Mouse (Mus musculus) heart, adult 10 weeks (tissue): ENCODE data around the gene Tnpo1. TPM values are rescaled to one million over a fixed set of nuclear protein-coding genes. Genes with fewer than 3 reads are reported as not detected.

Experiments used
- polyA plus RNA-seq: library from polyadenylated mRNA; stranded (reverse); fragments of 350-450 nt; fragmentation: Illumina TruSeq; extraction: RNeasy Lipid Tissue Mini Kit (QIAGEN cat#74804); gene quantifications from one replicate; pipeline ENCODE4 v1.2.3, GENCODE M21; 2014; ENCODE audit warnings: low read depth, low replicate concordance

Gene Tnpo1
- 28.1 TPM for polyA plus RNA-seq

DNA sequence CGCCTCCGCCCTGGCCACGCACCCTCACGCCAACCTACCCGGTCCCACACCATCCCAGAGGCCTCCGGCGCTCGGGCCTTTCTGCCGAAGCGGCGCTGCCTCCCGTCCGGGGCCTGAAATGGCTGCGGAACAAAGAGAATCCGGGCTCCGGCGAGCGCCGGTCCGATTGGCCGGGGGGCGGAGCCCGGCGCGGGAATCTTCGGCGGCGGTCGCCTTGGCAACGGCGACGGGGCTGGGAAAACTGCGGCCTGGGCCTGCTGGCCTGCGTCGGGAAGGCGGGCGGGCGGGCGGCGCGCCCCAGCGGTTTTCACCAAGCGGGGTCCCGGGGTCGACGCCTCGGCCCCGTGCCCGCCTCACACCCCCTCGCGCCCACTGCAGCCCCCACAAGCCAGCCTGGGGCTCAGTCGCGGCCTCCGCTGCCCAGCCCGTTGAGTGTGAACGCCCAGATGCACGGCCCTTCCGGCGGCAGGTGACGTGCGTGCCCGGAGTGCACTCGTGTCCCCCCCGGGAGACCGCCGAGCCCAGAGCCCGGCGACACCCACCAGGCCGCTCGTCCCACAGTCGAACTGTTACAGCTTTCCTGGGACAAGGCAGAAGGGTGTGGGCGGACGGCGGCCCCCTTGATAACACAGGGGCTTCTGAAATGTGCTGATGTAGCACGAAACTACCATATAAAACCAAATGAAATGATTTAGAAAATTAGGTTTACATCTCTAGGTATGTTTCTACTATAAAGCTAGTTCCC lies at the start of gene Tnpo1:
Gene Tnpo1 (minus strand): TSS at position 172 of the 745 bp plus-strand sequence.

DNA sequence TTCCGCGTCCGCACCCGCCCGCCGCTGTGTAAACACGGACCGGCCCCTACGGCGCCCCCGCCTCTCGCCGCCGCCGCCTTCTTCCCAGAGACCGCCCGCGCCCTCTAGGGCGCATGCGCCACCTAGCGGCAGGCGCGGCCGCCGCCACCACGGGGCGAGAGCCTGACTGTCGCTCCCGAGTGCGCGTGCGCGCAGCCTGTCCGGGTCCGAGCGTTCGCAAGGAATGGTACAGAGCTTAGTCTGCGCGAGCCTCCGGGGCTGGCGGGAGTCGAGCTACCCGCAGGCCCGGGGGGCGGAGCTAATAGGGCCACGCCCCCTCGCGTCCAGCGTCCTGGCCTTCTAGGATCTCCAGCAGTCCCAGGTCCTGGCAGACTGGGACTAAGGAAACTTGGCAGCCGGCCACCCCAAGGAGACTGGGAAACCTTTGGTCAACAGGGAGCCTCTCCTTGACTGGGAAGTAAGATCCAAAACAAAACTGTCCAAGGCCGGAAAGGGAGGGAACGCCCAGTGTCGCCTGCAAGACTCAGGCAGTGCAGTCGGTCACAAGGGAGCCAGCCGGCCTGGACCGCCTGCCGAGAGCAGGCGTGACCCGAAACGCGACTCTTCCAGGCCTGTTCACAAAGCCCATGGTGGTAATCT lies 110.9 kb downstream of the Tnpo1 start, which contains the start of gene Fcho2:
Gene Fcho2 (minus strand): TSS at position 303 of the 639 bp plus-strand sequence.

Other genes with a start within 250 kb of the Tnpo1 start
- gene Tmem171, start 231.6 kb downstream of the Tnpo1 start, polyA plus RNA-seq = 7.2 TPM
- gene Fcho2, start 110.9 kb downstream of the Tnpo1 start, polyA plus RNA-seq = 35.0 TPM
- not detected for gene 1700024P04Rik, start 58.2 kb upstream of the Tnpo1 start, polyA plus RNA-seq